Mouse (Mus musculus) lung, postnatal 0 days (tissue): Measurements from ENCODE around the gene Scaf1.

ENCODE experiments used
- CTCF ChIP-seq: IDR thresholded peaks from 2 replicates; pipeline ENCODE4 v1.5.1; 2016; ENCODE audit warnings: antibody characterized with exemption, mild to moderate bottlenecking
- EP300 ChIP-seq: IDR thresholded peaks from 2 replicates; pipeline ENCODE4 v1.6.1; 2016; ENCODE audit warnings: antibody characterized with exemption, mild to moderate bottlenecking, control low read depth

GRCm38 (mm10) chr7:45015957-45016612, at the start of gene Scaf1:
- no peak; the same call in 1 of the 2 replicates for TF ChIP-seq EP300
- no peak for TF ChIP-seq CTCF
